Mouse (Mus musculus): ENCODE data around the gene Rhox3a2. TPM values are rescaled to one million over a fixed set of nuclear protein-coding genes. Genes with fewer than 3 reads are reported as not detected.
"Not testable (repeated sequence)": the region's sequence is repeated elsewhere in the genome, so short reads cannot be mapped to it uniquely, and the experiment has no call there.

The Rhox3a2 gene
- not detected in 2 replicates for polyA plus RNA-seq (2016; fragmentation: Nextera tagmentation; extraction: Ambion mirVana)

DNA sequence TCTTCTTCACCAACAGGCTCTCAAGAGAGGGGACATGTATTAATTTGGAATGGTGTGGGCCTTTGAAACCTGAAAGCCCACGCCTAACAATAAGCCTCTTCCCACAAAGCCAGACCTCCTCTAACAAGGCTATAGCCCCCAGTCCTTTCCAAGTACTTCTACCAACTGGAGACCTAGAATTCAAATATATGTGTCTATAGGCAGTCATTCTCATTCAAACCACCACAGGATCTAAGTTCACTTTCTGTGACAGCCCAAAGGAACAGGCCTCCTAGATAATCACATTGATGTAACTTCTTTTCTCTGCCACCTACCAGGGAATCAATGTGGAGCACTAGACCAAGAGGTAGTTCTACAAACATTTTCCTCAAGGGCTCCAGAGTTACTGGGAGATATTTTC is at the start of gene Rhox3a2:
Rhox3a2 (plus strand) TSS at position 301 of the 400 bp plus-strand sequence.
- not testable (repeated sequence) for H3K27me3 ChIP-seq (ENCODE audit: low read depth, poor library complexity, severe bottlenecking); H3K9me3 ChIP-seq (replicated peaks); H3K36me3 ChIP-seq; DNase-seq (ENCODE audit: low spot score); H3K4me1 ChIP-seq; H3K4me3 ChIP-seq; H3K27ac ChIP-seq (replicated peaks)
- no CpG with 5 or more reads among the region's 1 CpGs for WGBS

DNA sequence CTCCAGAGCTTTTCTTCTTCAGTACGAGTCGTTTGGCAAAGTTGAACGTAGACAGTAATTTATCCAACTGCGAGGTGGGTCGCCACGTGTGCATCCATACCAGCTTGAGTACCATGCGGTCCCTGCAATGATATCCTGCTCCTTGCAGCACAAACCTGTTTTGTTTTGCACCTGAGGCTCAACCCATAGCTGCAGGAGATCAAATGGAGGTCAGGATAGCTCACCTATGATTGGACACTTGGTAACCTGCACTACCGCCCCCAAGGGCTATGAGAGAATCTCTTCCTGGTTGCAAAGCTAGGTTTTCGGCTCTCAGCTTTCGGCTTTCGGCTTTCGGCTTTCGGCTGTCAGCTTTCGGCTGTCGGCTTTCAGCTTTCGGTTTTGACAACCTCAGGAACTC is 10.7 kb downstream of the Rhox3a2 start, which contains the start of gene Rhox4a2:
Rhox4a2 (plus strand) TSS at position 301 of the 400 bp plus-strand sequence.
- H3K27me3 ChIP-seq (ENCODE audit: low read depth, poor library complexity, severe bottlenecking); H3K4me3 ChIP-seq; H3K9me3 ChIP-seq (replicated peaks); DNase-seq (ENCODE audit: low spot score); H3K27ac ChIP-seq (replicated peaks); H3K36me3 ChIP-seq; H3K4me1 ChIP-seq: not testable (repeated sequence)
- 96% methylated on average over 9 of the region's 16 CpGs for WGBS

DNA sequence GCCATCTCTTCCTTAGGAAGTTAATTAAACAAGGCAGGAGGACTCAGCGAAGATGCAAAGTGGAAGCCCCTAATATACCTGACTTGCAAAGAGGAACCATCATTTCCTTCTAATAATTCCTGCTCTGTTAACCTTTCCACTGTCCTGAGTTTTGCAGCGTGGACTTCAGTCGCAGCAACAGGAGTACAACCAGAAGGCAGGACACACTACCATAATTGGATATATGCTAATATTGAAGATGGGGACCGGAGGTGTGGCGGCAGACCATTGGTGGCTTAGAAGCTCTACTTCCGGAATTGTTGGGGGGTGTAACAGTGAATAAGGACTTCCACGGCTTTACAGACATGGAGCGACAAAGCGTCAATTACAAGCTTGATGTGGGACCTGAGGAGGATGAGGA is 31.9 kb downstream of the Rhox3a2 start, which contains the start of gene Rhox2b:
Rhox2b (plus strand) TSS at position 301 of the 400 bp plus-strand sequence.
- not testable (repeated sequence) for H3K4me1 ChIP-seq; H3K9me3 ChIP-seq (replicated peaks); H3K27ac ChIP-seq (replicated peaks); H3K27me3 ChIP-seq (ENCODE audit: low read depth, poor library complexity, severe bottlenecking); H3K36me3 ChIP-seq; DNase-seq (ENCODE audit: low spot score); H3K4me3 ChIP-seq
- no CpG with 5 or more reads among the region's 9 CpGs for WGBS

DNA sequence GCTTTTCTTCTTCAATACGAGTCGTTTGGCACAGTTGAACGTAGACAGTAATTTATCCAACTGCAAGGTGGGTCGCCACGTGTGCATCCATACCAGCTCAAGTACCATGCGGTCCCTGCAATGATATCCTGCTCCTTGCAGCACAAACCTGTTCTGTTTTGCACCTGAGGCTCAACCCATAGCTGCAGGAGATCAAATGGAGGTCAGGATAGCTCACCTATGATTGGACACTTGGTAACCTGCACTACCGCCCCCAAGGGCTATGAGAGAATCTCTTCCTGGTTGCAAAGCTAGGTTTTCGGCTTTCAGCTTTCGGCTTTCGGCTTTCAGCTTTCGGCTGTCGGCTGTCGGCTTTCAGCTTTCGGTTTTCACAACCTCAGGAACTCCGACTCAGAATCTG is 52.4 kb downstream of the Rhox3a2 start, which contains the start of gene Rhox4b:
Rhox4b (plus strand) TSS at position 301 of the 400 bp plus-strand sequence.
- WGBS: 91% methylated on average over 15 of the region's 15 CpGs
- H3K27me3 ChIP-seq (ENCODE audit: low read depth, poor library complexity, severe bottlenecking); DNase-seq (ENCODE audit: low spot score); H3K4me3 ChIP-seq; H3K27ac ChIP-seq (replicated peaks); H3K9me3 ChIP-seq (replicated peaks); H3K4me1 ChIP-seq; H3K36me3 ChIP-seq: not testable (repeated sequence)

Other genes with a start within 250 kb of the Rhox3a2 start
- 0.15 and 0.31 TPM in 2 replicates for gene Akap14, start 211.2 kb upstream of the Rhox3a2 start, polyA plus RNA-seq (2016; fragmentation: Nextera tagmentation; extraction: Ambion mirVana)
- 401 and 420 TPM in 2 replicates for gene Ndufa1, start 188.9 kb upstream of the Rhox3a2 start, polyA plus RNA-seq (2016; fragmentation: Nextera tagmentation; extraction: Ambion mirVana)
- gene Rnf113a1, start 188.8 kb upstream of the Rhox3a2 start, polyA plus RNA-seq (2016; fragmentation: Nextera tagmentation; extraction: Ambion mirVana): 13.0 and 14.1 TPM in 2 replicates
- gene Gm9, start 169.0 kb upstream of the Rhox3a2 start, polyA plus RNA-seq (2016; fragmentation: Nextera tagmentation; extraction: Ambion mirVana): not detected in 2 replicates
- gene Rhox1, start 157.8 kb upstream of the Rhox3a2 start, polyA plus RNA-seq (2016; fragmentation: Nextera tagmentation; extraction: Ambion mirVana): not detected in 2 replicates
- gene Rhox2a, start 135.1 kb upstream of the Rhox3a2 start, polyA plus RNA-seq (2016; fragmentation: Nextera tagmentation; extraction: Ambion mirVana): 0.26 TPM in 1 of 2 replicates, not detected in the other
- not detected in 2 replicates for gene Rhox3a, start 130.1 kb upstream of the Rhox3a2 start, polyA plus RNA-seq (2016; fragmentation: Nextera tagmentation; extraction: Ambion mirVana)
- not detected in 2 replicates for gene Rhox4a, start 114.7 kb upstream of the Rhox3a2 start, polyA plus RNA-seq (2016; fragmentation: Nextera tagmentation; extraction: Ambion mirVana)
- gene Rhox4a2, start 10.8 kb downstream of the Rhox3a2 start, polyA plus RNA-seq (2016; fragmentation: Nextera tagmentation; extraction: Ambion mirVana): 0.20 and 0.21 TPM in 2 replicates
- gene Rhox2b, start 32.0 kb downstream of the Rhox3a2 start, polyA plus RNA-seq (2016; fragmentation: Nextera tagmentation; extraction: Ambion mirVana): not detected in 2 replicates
- 0.20 and 0.48 TPM in 2 replicates for gene Rhox4b, start 52.5 kb downstream of the Rhox3a2 start, polyA plus RNA-seq (2016; fragmentation: Nextera tagmentation; extraction: Ambion mirVana)
- 0.57 TPM in 1 of 2 replicates, not detected in the other for gene Rhox2c, start 73.7 kb downstream of the Rhox3a2 start, polyA plus RNA-seq (2016; fragmentation: Nextera tagmentation; extraction: Ambion mirVana)
- not detected in 2 replicates for gene Rhox3c, start 78.6 kb downstream of the Rhox3a2 start, polyA plus RNA-seq (2016; fragmentation: Nextera tagmentation; extraction: Ambion mirVana)
- not detected in 2 replicates for gene Rhox4c, start 100.3 kb downstream of the Rhox3a2 start, polyA plus RNA-seq (2016; fragmentation: Nextera tagmentation; extraction: Ambion mirVana)
- gene Rhox2d, start 113.4 kb downstream of the Rhox3a2 start, polyA plus RNA-seq (2016; fragmentation: Nextera tagmentation; extraction: Ambion mirVana): not detected in 2 replicates
- 0.14 TPM in 1 of 2 replicates, not detected in the other for gene Rhox4d, start 134.3 kb downstream of the Rhox3a2 start, polyA plus RNA-seq (2016; fragmentation: Nextera tagmentation; extraction: Ambion mirVana)
- gene Rhox2e, start 150.4 kb downstream of the Rhox3a2 start, polyA plus RNA-seq (2016; fragmentation: Nextera tagmentation; extraction: Ambion mirVana): 0.25 TPM in 1 of 2 replicates, not detected in the other
- not detected in 2 replicates for gene Rhox3e, start 162.0 kb downstream of the Rhox3a2 start, polyA plus RNA-seq (2016; fragmentation: Nextera tagmentation; extraction: Ambion mirVana)
- gene Rhox4e, start 177.4 kb downstream of the Rhox3a2 start, polyA plus RNA-seq (2016; fragmentation: Nextera tagmentation; extraction: Ambion mirVana): not detected in 2 replicates
- 0.24 TPM in 1 of 2 replicates, not detected in the other for gene Rhox2f, start 191.4 kb downstream of the Rhox3a2 start, polyA plus RNA-seq (2016; fragmentation: Nextera tagmentation; extraction: Ambion mirVana)
- not detected in 2 replicates for gene Rhox3f, start 201.0 kb downstream of the Rhox3a2 start, polyA plus RNA-seq (2016; fragmentation: Nextera tagmentation; extraction: Ambion mirVana)
- gene Rhox4f, start 227.7 kb downstream of the Rhox3a2 start, polyA plus RNA-seq (2016; fragmentation: Nextera tagmentation; extraction: Ambion mirVana): not detected in 2 replicates
- not detected in 2 replicates for gene Rhox3g, start 248.6 kb downstream of the Rhox3a2 start, polyA plus RNA-seq (2016; fragmentation: Nextera tagmentation; extraction: Ambion mirVana)